Mouse (Mus musculus): ENCODE measurements around the gene Gm17660. TPM values are rescaled to one million over a fixed set of nuclear protein-coding genes. Genes with fewer than 3 reads are reported as not detected.

Gm17660 gene
- total and polyA plus RNA-seq, 3 experiments, result not detected

DNA sequence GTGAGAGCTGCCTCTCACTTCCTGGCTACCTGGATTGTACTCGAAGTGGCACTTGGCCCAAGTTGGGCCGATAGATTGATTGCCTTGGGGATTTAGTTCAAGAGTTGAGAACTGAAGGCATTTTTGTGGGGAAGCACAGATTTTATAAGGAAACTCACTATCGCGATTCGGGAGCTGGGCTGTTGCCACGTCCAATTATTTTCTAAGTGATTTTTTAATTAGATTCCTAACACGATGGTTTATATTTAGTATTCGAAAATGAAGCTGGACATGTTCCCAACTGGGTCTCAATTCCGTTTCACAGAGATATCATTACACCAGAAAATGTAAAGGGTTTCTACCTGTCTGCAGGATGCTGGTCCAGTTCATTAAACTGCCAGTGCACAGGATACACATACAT is 8.0 kb upstream of the Gm17660 start:
- Histone ChIP-seq H3K79me2 (replicated peaks; ENCODE audit: control insufficient read depth, extremely low read depth, insufficient read depth, poor library complexity, severe bottlenecking) (no peaks in the 10 kb centered on the region), H3K27ac (ENCODE audit: insufficient read depth, low read depth) (no peak overlapping the region), H3K4me2 (ENCODE audit: insufficient read depth, low read depth, poor library complexity, severe bottlenecking) (no peak overlapping the region), H3K27me3 (replicated peaks) (no peaks in the 10 kb centered on the region), H3K36me3 (replicated peaks in 1 of 2; ENCODE audit: control insufficient read depth in 1 of 2, insufficient read depth in 1 of 2, low read length in 1 of 2) (no peaks in the 10 kb centered on the region), H3K4me3 (replicated peaks in 1 of 3; ENCODE audit: low read depth in 2 of 3, low read length in 2 of 3, poor library complexity in 1 of 3) (no peak overlapping the region), H3K9ac (ENCODE audit: insufficient read depth, low read depth) (no peak overlapping the region), H3K9me3 (replicated peaks; ENCODE audit: low read length) (peaks cover 4% of the 10 kb centered on the region), H3K4me1 (ENCODE audit: control insufficient read depth in 1 of 2, insufficient read depth in 2 of 2) (peaks cover 0 to 6% of the 10 kb centered on the region in 2 experiments; a peak in 2 of 4 replicates)
- TF ChIP-seq RAD21 (IDR thresholded peaks at IDR 0.05; ENCODE audit: low read depth, low read length), result no peak
- TF ChIP-seq USF2 (conservative IDR thresholded peaks at IDR 0.05; ENCODE audit: low read depth, low read length), result no peak
- no peak for TF ChIP-seq JUND (conservative IDR thresholded peaks at IDR 0.05; ENCODE audit: low read depth, low read length)
- no peak for TF ChIP-seq NRF1 (IDR thresholded peaks at IDR 0.05; ENCODE audit: low read depth, low read length)
- TF ChIP-seq ZNF384 (IDR thresholded peaks at IDR 0.05; ENCODE audit: low read depth, low read length), result no peak
- no peak for TF ChIP-seq MAX (IDR thresholded peaks at IDR 0.05; ENCODE audit: low read length)
- no peak for TF ChIP-seq MEF2A (IDR thresholded peaks at IDR 0.05; ENCODE audit: borderline replicate concordance, low read depth, low read length)
- TF ChIP-seq CTCF (conservative IDR thresholded peaks at IDR 0.05 in 1 of 2, IDR thresholded peaks at IDR 0.05 in 1 of 2; ENCODE audit: low read depth in 2 of 2, low read length in 2 of 2), result no peak
- no peak for TF ChIP-seq GABPA (IDR thresholded peaks at IDR 0.05; ENCODE audit: insufficient replicate concordance, low read depth, low read length)
- no peak for TF ChIP-seq MXI1 (IDR thresholded peaks at IDR 0.05; ENCODE audit: low read depth, low read length)
- no peak for TF ChIP-seq HCFC1 (IDR thresholded peaks at IDR 0.05; ENCODE audit: low read depth, low read length)
- no peak for TF ChIP-seq POLR2AphosphoS2 (IDR thresholded peaks at IDR 0.05; ENCODE audit: low read depth, low read length)
- no peak for TF ChIP-seq CHD1 (IDR thresholded peaks at IDR 0.05; ENCODE audit: low read depth, low read length)
- TF ChIP-seq ETS1 (conservative IDR thresholded peaks at IDR 0.05; ENCODE audit: low read depth, low read length), result no peak
- TF ChIP-seq IRF4 (IDR thresholded peaks at IDR 0.05; ENCODE audit: low read depth, low read length), result no peak
- TF ChIP-seq TBP (conservative IDR thresholded peaks at IDR 0.05; ENCODE audit: low read depth, low read length), result no peak
- TF ChIP-seq SMC3 (IDR thresholded peaks at IDR 0.05; ENCODE audit: low read depth, low read length), result no peak
- no peak for TF ChIP-seq MAZ (IDR thresholded peaks at IDR 0.05; ENCODE audit: low read depth, low read length)
- dilution Hi-C loops (cut with MboI; ENCODE audit: extremely low pct_ligation_motif_present, extremely low pct_unique_long_range_greater_than_20kb, low sequenced_read_pairs) (no loop called here), in situ Hi-C loops (cut with MboI; ENCODE audit: low pct_ligation_motif_present, low pct_unique_long_range_greater_than_20kb, low sequenced_read_pairs) (no loop called here)
- no peak for DNase-seq (ENCODE audit: extremely low read depth)

DNA sequence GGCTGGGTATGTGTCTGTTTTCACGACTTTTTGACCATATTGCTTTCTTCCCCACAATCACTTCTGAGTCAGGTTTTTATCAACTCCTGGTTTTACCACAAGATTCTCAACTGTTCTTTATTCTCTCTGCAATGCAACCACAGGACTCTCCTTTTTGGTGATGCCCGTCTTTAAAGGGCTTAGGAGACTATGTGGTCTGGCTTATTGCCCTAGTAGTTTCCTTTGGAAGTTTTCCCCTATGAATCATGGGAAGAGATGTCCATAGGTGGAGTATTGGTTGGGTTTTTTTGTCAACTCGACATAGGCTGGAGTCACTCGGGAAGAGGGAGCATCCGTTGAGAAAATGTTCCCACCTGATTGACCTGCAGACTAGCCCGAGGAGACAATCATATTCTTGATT is 3.3 kb upstream of the Gm17660 start:
- Histone ChIP-seq H3K79me2 (replicated peaks; ENCODE audit: control insufficient read depth, extremely low read depth, insufficient read depth, poor library complexity, severe bottlenecking) (no peaks in the 10 kb centered on the region), H3K9me3 (replicated peaks; ENCODE audit: low read length) (no peaks in the 10 kb centered on the region), H3K4me3 (replicated peaks in 1 of 3; ENCODE audit: low read depth in 2 of 3, low read length in 2 of 3, poor library complexity in 1 of 3) (no peak overlapping the region), H3K4me2 (ENCODE audit: insufficient read depth, low read depth, poor library complexity, severe bottlenecking) (no peak overlapping the region), H3K27me3 (replicated peaks) (no peaks in the 10 kb centered on the region), H3K36me3 (replicated peaks in 1 of 2; ENCODE audit: control insufficient read depth in 1 of 2, insufficient read depth in 1 of 2, low read length in 1 of 2) (no peaks in the 10 kb centered on the region), H3K27ac (ENCODE audit: insufficient read depth, low read depth) (no peak overlapping the region), H3K4me1 (ENCODE audit: control insufficient read depth in 1 of 2, insufficient read depth in 2 of 2) (peaks cover 0 to 6% of the 10 kb centered on the region in 2 experiments; a peak in 2 of 4 replicates), H3K9ac (ENCODE audit: insufficient read depth, low read depth) (no peak overlapping the region)
- no peak for TF ChIP-seq POLR2AphosphoS2 (IDR thresholded peaks at IDR 0.05; ENCODE audit: low read depth, low read length)
- TF ChIP-seq MAZ (IDR thresholded peaks at IDR 0.05; ENCODE audit: low read depth, low read length), result no peak
- TF ChIP-seq UBTF (IDR thresholded peaks at IDR 0.05; ENCODE audit: low read depth, low read length), result no peak
- TF ChIP-seq RAD21 (IDR thresholded peaks at IDR 0.05; ENCODE audit: low read depth, low read length), result no peak
- TF ChIP-seq E2F4 (IDR thresholded peaks at IDR 0.05; ENCODE audit: insufficient replicate concordance, low read depth, low read length), result no peak
- no peak for TF ChIP-seq BHLHE40 (IDR thresholded peaks at IDR 0.05; ENCODE audit: low read depth, low read length)
- no peak for TF ChIP-seq ZMIZ1 (IDR thresholded peaks at IDR 0.05; ENCODE audit: low read depth, low read length)
- TF ChIP-seq NRF1 (IDR thresholded peaks at IDR 0.05; ENCODE audit: low read depth, low read length), result no peak
- TF ChIP-seq MAX (IDR thresholded peaks at IDR 0.05; ENCODE audit: low read length), result no peak
- dilution Hi-C loops (cut with MboI; ENCODE audit: extremely low pct_ligation_motif_present, extremely low pct_unique_long_range_greater_than_20kb, low sequenced_read_pairs) (no loop called here), in situ Hi-C loops (cut with MboI; ENCODE audit: low pct_ligation_motif_present, low pct_unique_long_range_greater_than_20kb, low sequenced_read_pairs) (no loop called here)
- no peak for DNase-seq (ENCODE audit: extremely low read depth)

Data from CH12.LX (cell line).